Mouse (Mus musculus) ES-E14 (cell line): ENCODE results near the gene Zfp740.

Source experiments
- CHD2 ChIP-seq: IDR thresholded peaks from 2 replicates; pipeline ENCODE4 v1.6.1; 2014; ENCODE audit warnings: mild to moderate bottlenecking, low read depth, low read length, inconsistent platforms
- HCFC1 ChIP-seq: IDR thresholded peaks from 2 replicates; pipeline ENCODE4 v1.6.1; 2012; ENCODE audit warnings: low read length, inconsistent platforms, borderline replicate concordance; ENCODE audit not compliant: insufficient read depth
- MAFK ChIP-seq: IDR thresholded peaks from 2 replicates; pipeline ENCODE4 v1.6.1; 2014; ENCODE audit warnings: mild to moderate bottlenecking, low read depth, low read length, inconsistent platforms; ENCODE audit not compliant: insufficient read depth
- ZC3H11A ChIP-seq: IDR thresholded peaks from 2 replicates; pipeline ENCODE4 v1.6.1; 2012; ENCODE audit warnings: low read depth, mild to moderate bottlenecking, inconsistent platforms, low read length, borderline replicate concordance
- ZNF384 ChIP-seq: IDR thresholded peaks from 2 replicates; pipeline ENCODE4 v1.6.1; 2012; ENCODE audit warnings: low read depth, low read length, inconsistent platforms

DNA sequence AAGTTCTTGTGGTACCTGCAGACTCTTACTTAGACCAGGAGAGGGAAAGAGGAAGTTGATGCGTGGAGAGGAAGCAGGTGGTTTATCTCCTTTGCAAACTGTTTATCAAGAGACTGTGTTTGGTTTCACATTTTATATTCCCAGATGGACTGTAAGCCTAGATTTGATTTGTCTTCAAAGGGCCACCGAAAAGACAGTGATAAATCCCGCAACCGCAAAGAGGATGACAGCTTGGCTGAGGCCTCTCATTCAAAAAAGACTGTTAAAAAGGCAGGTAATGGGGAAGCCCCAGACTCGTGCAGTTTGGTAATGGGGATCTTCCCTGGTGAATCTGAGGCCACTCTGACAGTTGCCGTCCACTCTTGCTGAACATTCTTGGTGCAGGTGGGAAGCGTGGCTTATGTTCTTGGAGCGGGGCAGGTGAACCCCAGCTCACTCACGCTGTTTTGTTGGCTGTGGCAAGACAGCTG, 5.1 kb downstream of the Zfp740 start:
- TF ChIP-seq ZNF384 (no peak), HCFC1 (no peak), CHD2 (no peak), ZC3H11A (no peak), MAFK (no peak)
